Mouse (Mus musculus): ENCODE data around the gene Usp24. TPM values are rescaled to one million over a fixed set of nuclear protein-coding genes. Genes with fewer than 3 reads are reported as not detected.

The Usp24 gene
- polyA plus RNA-seq, 1 experiment, result 21.4 TPM

DNA sequence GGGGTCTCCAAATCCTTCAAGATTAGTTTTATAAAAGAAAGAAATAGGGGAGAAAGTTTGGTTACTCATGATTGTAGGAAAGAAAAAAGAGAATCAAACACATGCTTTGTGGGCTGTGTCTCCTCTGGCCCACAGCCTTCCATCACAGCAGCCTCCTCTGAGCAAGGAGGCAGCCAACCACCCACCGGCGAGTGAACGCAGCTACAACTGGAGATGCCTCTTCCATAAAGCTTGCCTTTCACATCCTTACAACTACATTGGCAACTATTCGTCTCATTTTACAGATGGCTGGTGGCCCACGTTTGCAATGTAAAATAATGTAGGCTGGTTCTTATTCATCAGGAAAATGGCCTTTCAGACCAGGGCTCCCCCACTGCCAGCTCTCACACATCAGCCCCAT, 121.2 kb downstream of the Usp24 start:
- H3K27ac ChIP-seq (ENCODE audit: insufficient read depth, low read depth, low read length), result no peak overlapping the region
- peaks cover 8% of the 10 kb centered on the region for H3K36me3 ChIP-seq (ENCODE audit: control insufficient read depth, insufficient read depth, low read length)
- H3K4me1 ChIP-seq (ENCODE audit: control insufficient read depth, insufficient read depth, low read length), result no peaks in the 10 kb centered on the region
- H3K27me3 ChIP-seq (replicated peaks; ENCODE audit: control insufficient read depth, insufficient read depth, low read length), result no peaks in the 10 kb centered on the region
- H3K4me3 ChIP-seq (ENCODE audit: insufficient read depth, low read depth, low read length), result no peak overlapping the region
- TF ChIP-seq POLR2A (IDR thresholded peaks at IDR 0.05; ENCODE audit: low read depth, low read length) (no peak), CTCF (conservative IDR thresholded peaks at IDR 0.05; ENCODE audit: insufficient read depth, insufficient read length, low read depth, low read length) (no peak)
- no peak for DNase-seq
- WGBS, result 98% methylated on average over 5 of the region's 5 CpGs

DNA sequence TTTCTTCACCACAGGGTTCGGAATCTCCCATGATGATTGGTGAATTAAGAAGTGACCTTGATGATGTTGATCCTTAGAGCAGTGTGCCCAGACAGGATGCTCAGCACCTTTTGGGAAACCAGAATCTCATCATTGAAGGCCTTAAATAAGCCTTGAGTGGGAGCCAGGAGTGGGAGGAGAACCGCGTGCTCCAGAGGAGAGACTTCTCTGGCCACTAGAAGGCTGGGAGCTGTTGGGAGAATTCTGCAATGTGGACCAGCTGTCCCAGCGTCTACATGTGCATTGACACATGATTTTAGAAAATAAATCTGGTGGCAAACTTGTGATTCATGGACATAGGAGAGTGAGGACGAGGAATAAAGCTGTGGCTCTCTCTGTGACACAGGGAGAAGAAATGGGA, 122.8 kb downstream of the Usp24 start:
- no peak for DNase-seq
- TF ChIP-seq POLR2A (IDR thresholded peaks at IDR 0.05; ENCODE audit: low read depth, low read length) (no peak), CTCF (conservative IDR thresholded peaks at IDR 0.05; ENCODE audit: insufficient read depth, insufficient read length, low read depth, low read length) (no peak)
- H3K4me3 ChIP-seq (ENCODE audit: insufficient read depth, low read depth, low read length), result no peak overlapping the region
- 85% methylated on average over 5 of the region's 5 CpGs for WGBS
- peaks cover 7% of the 10 kb centered on the region for H3K36me3 ChIP-seq (ENCODE audit: control insufficient read depth, insufficient read depth, low read length)
- H3K27ac ChIP-seq (ENCODE audit: insufficient read depth, low read depth, low read length), result no peak overlapping the region
- no peaks in the 10 kb centered on the region for H3K27me3 ChIP-seq (replicated peaks; ENCODE audit: control insufficient read depth, insufficient read depth, low read length)
- no peaks in the 10 kb centered on the region for H3K4me1 ChIP-seq (ENCODE audit: control insufficient read depth, insufficient read depth, low read length)

DNA sequence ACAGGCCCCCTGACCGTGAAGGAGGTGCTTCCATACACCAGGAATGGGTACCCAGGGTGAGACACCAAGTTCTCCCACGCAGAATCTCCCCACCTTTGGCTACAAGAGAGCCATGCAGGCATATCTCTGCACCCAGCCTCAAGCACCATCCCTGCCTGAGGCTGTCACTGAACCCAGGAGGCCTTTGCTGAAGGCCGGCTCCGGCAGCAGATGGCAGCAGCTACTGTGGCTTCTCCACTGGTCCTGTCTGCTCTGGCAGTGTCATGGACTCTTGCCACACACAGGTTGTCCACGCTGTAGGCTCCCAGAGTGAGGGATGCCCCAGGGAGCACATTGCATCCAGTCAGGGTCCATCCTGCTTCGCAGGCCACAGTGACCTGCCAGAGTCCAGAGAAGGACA, 127.2 kb downstream of the Usp24 start:
- H3K4me1 ChIP-seq (ENCODE audit: control insufficient read depth, insufficient read depth, low read length), result no peaks in the 10 kb centered on the region
- H3K27me3 ChIP-seq (replicated peaks; ENCODE audit: control insufficient read depth, insufficient read depth, low read length), result no peaks in the 10 kb centered on the region
- TF ChIP-seq POLR2A (IDR thresholded peaks at IDR 0.05; ENCODE audit: low read depth, low read length) (no peak), CTCF (conservative IDR thresholded peaks at IDR 0.05; ENCODE audit: insufficient read depth, insufficient read length, low read depth, low read length) (no peak)
- H3K4me3 ChIP-seq (ENCODE audit: insufficient read depth, low read depth, low read length), result no peak overlapping the region
- WGBS, result 69% methylated on average over 6 of the region's 6 CpGs
- DNase-seq, result no peak
- H3K27ac ChIP-seq (ENCODE audit: insufficient read depth, low read depth, low read length), result no peak overlapping the region
- peaks cover 1% of the 10 kb centered on the region; the same call in 1 of the 2 replicates for H3K36me3 ChIP-seq (ENCODE audit: control insufficient read depth, insufficient read depth, low read length)

DNA sequence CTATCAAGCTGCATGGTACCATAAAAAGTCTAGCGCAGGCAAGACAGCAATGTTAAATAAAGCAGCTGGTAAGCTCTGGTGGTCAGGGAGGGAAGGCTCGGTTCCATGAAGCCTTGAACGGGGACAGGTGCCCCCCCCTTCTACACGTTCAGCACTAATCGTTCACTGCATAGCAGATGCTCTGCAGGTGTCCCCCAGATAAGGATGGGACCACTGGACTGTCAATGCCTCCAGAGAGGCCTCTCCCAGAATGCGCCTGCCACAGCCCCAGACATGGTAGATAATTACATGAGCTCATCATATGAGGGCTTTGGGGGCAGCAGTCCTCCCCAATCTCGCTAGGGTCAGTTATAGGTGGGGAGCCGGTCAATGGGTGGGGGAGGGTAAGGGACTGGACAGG, 133.3 kb downstream of the Usp24 start:
- Histone ChIP-seq H3K27me3 (replicated peaks; ENCODE audit: control insufficient read depth, insufficient read depth, low read length) (no peaks in the 10 kb centered on the region), H3K4me3 (ENCODE audit: insufficient read depth, low read depth, low read length) (no peak overlapping the region), H3K27ac (ENCODE audit: insufficient read depth, low read depth, low read length) (no peak overlapping the region), H3K36me3 (ENCODE audit: control insufficient read depth, insufficient read depth, low read length) (no peaks in the 10 kb centered on the region), H3K4me1 (ENCODE audit: control insufficient read depth, insufficient read depth, low read length) (no peaks in the 10 kb centered on the region)
- 90% methylated on average over 8 of the region's 8 CpGs for WGBS
- no peak for DNase-seq
- TF ChIP-seq POLR2A (IDR thresholded peaks at IDR 0.05; ENCODE audit: low read depth, low read length) (no peak), CTCF (conservative IDR thresholded peaks at IDR 0.05; ENCODE audit: insufficient read depth, insufficient read length, low read depth, low read length) (no peak)

DNA sequence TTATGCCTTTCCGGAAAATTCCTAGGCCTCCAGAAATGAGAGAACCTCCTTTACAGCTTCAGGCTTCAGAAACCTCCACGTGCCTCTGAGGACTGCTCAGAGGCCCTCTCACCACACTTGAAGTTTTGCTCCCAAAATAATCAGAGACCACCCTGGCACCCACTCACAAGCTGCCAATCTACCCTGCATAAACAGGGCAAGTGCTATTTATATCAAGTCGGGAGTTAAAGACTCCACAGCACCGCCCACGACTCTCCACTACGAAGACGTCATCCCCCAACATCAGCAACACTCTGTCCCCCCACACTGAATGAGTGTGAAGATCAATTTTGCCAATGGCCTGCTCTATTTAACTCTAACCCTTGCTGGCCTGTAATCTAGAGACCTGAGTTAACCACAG, 136.4 kb downstream of the Usp24 start:
- Histone ChIP-seq H3K27me3 (replicated peaks; ENCODE audit: control insufficient read depth, insufficient read depth, low read length) (no peaks in the 10 kb centered on the region), H3K27ac (ENCODE audit: insufficient read depth, low read depth, low read length) (no peak overlapping the region), H3K4me1 (ENCODE audit: control insufficient read depth, insufficient read depth, low read length) (no peaks in the 10 kb centered on the region), H3K4me3 (ENCODE audit: insufficient read depth, low read depth, low read length) (no peak overlapping the region), H3K36me3 (ENCODE audit: control insufficient read depth, insufficient read depth, low read length) (no peaks in the 10 kb centered on the region)
- WGBS, result 74% methylated on average over 7 of the region's 7 CpGs
- no peak for DNase-seq
- TF ChIP-seq POLR2A (IDR thresholded peaks at IDR 0.05; ENCODE audit: low read depth, low read length), result no peak

DNA sequence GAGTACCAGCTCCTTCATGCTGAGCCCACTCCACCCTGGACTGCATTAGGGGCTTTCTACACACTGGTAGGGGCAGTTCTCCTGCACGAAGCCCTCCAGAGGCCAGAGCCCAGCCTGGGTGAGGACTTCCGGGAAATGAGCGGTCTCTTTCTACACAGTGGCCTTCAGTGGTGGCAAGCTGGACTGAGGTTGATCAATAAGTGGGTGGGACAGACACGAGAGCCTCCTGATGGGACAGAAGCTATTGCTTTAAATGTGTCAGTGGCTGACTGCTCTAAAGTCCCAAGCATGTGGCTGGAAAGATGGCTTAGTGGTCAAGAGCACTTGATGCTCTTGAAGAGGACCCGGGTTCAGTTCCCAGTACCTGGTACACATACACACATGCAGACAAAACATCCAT, 137.1 kb downstream of the Usp24 start:
- H3K4me1 ChIP-seq (ENCODE audit: control insufficient read depth, insufficient read depth, low read length), result no peaks in the 10 kb centered on the region
- TF ChIP-seq POLR2A (IDR thresholded peaks at IDR 0.05; ENCODE audit: low read depth, low read length) (no peak), CTCF (conservative IDR thresholded peaks at IDR 0.05; ENCODE audit: insufficient read depth, insufficient read length, low read depth, low read length) (no peak)
- no peak overlapping the region for H3K4me3 ChIP-seq (ENCODE audit: insufficient read depth, low read depth, low read length)
- WGBS, result 93% methylated on average over 5 of the region's 5 CpGs
- DNase-seq, result no peak
- no peaks in the 10 kb centered on the region for H3K36me3 ChIP-seq (ENCODE audit: control insufficient read depth, insufficient read depth, low read length)
- H3K27ac ChIP-seq (ENCODE audit: insufficient read depth, low read depth, low read length), result no peak overlapping the region
- H3K27me3 ChIP-seq (replicated peaks; ENCODE audit: control insufficient read depth, insufficient read depth, low read length), result no peaks in the 10 kb centered on the region

DNA sequence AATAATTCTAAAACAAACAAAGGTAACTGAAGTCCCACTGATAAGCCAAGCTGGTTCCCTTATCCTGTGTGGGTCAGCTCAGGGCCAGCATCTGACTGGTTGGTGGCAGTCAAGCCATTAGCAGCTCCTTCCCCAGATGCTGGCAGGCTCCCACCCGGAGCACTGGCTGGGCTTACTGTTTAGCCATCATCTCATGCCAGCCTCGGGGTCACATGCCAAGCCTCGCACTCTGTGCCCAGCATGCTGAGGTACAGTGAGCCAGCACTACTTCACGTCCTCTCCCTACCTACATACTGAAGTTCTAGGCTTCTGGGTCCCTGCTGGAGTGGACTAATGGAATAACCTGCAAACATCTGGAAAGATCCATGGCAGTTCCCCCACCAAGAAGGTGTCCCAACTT, 137.5 kb downstream of the Usp24 start:
- H3K4me1 ChIP-seq (ENCODE audit: control insufficient read depth, insufficient read depth, low read length), result no peaks in the 10 kb centered on the region
- no peak for TF ChIP-seq CTCF (conservative IDR thresholded peaks at IDR 0.05; ENCODE audit: insufficient read depth, insufficient read length, low read depth, low read length)
- no peak for TF ChIP-seq POLR2A (IDR thresholded peaks at IDR 0.05; ENCODE audit: low read depth, low read length)
- H3K27ac ChIP-seq (ENCODE audit: insufficient read depth, low read depth, low read length), result no peak overlapping the region
- 64% methylated on average over 4 of the region's 4 CpGs for WGBS
- no peak for DNase-seq
- H3K27me3 ChIP-seq (replicated peaks; ENCODE audit: control insufficient read depth, insufficient read depth, low read length), result no peaks in the 10 kb centered on the region
- no peaks in the 10 kb centered on the region for H3K36me3 ChIP-seq (ENCODE audit: control insufficient read depth, insufficient read depth, low read length)
- no peak overlapping the region for H3K4me3 ChIP-seq (ENCODE audit: insufficient read depth, low read depth, low read length)

DNA sequence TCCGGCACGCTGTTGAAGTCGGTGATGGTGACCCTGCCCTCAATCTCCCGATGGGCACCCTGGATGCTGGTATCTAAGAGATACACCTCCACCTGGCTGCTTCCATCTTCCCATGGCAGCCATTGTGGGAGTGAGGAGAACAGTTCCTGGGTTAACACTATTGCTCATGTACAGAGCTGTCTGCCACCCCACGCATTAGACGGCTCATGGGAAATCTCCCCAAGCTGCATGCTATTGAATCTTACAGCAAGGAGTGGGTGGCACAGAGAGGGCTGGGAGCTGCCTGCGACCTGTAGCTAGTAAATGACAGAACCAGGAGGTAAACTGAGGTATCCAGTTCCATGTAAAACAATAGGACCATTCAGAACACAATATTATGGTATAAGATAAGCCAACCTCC, 138.5 kb downstream of the Usp24 start:
- Histone ChIP-seq H3K36me3 (ENCODE audit: control insufficient read depth, insufficient read depth, low read length) (no peaks in the 10 kb centered on the region), H3K4me1 (ENCODE audit: control insufficient read depth, insufficient read depth, low read length) (no peaks in the 10 kb centered on the region), H3K27ac (ENCODE audit: insufficient read depth, low read depth, low read length) (no peak overlapping the region), H3K27me3 (replicated peaks; ENCODE audit: control insufficient read depth, insufficient read depth, low read length) (no peaks in the 10 kb centered on the region), H3K4me3 (ENCODE audit: insufficient read depth, low read depth, low read length) (no peak overlapping the region)
- TF ChIP-seq POLR2A (IDR thresholded peaks at IDR 0.05; ENCODE audit: low read depth, low read length), result no peak
- TF ChIP-seq CTCF (conservative IDR thresholded peaks at IDR 0.05; ENCODE audit: insufficient read depth, insufficient read length, low read depth, low read length), result no peak
- WGBS, result 93% methylated on average over 7 of the region's 7 CpGs
- no peak for DNase-seq
